Mouse (Mus musculus) midbrain, embryonic 12.5 days (tissue): ENCODE data around the gene Gm28710. TPM values are rescaled to one million over a fixed set of nuclear protein-coding genes. Genes with fewer than 3 reads are reported as not detected.

ENCODE experiments used
- ATAC-seq: fragments of 200-750 bp; cut with Nextera tagmentation; 2 replicates; pipeline ENCODE4 v1.8.0; 2017; ENCODE audit warnings: low read depth, moderate TSS enrichment, moderate library complexity; ENCODE audit not compliant: low FRiP score
- H3K27ac ChIP-seq: fragments of 300-500 bp; sonication (generic); replicated peaks from 2 replicates; pipeline ENCODE4 v1.5.1; 2016; ENCODE audit warnings: mild to moderate bottlenecking
- H3K27me3 ChIP-seq: fragments of 300-500 bp; sonication (generic); 2 replicates; pipeline ENCODE4 v1.6.1; 2016; ENCODE audit warnings: mild to moderate bottlenecking
- H3K36me3 ChIP-seq: fragments of 300-500 bp; sonication (generic); 2 replicates; pipeline ENCODE4 v1.6.1; 2016
- H3K4me1 ChIP-seq: fragments of 300-500 bp; sonication (generic); 2 replicates; pipeline ENCODE4 v1.6.1; 2016
- H3K4me2 ChIP-seq: fragments of 300-500 bp; sonication (generic); replicated peaks from 2 replicates; pipeline ENCODE4 v1.6.1; 2016; ENCODE audit warnings: mild to moderate bottlenecking, moderate library complexity
- H3K4me3 ChIP-seq: fragments of 300-500 bp; sonication (generic); 2 replicates; pipeline ENCODE4 v1.5.1; 2016; ENCODE audit warnings: mild to moderate bottlenecking
- H3K9ac ChIP-seq: fragments of 300-500 bp; sonication (generic); replicated peaks from 2 replicates; pipeline ENCODE4 v1.6.1; 2016; ENCODE audit warnings: mild to moderate bottlenecking, moderate library complexity
- H3K9me3 ChIP-seq: fragments of 300-500 bp; sonication (generic); 2 replicates; pipeline ENCODE4 v1.6.1; 2016; ENCODE audit warnings: mild to moderate bottlenecking
- WGBS: fragments of 180-500 bp; shearing (Covaris S2); methylation state at CpG from one replicate; pipeline ENCODE4 v1.1.7; 2016; 5-methylcytosine and 5-hydroxymethylcytosine counted together
- polyA plus RNA-seq: library from polyadenylated mRNA; unstranded; fragments of >200 nt; fragmentation: Nextera tagmentation; extraction: Ambion mirVana; gene quantifications from 2 replicates; pipeline ENCODE4 v1.2.1, GENCODE M21; 2016

Gm28710 gene
- polyA plus RNA-seq = not detected in 2 replicates

- no peaks in the 10 kb centered on the region for H3K9me3 ChIP-seq
- no peak within 1 kb of the TSS for H3K27ac ChIP-seq
- no peak within 1 kb of the TSS for H3K4me3 ChIP-seq
- H3K9ac ChIP-seq = no peak within 1 kb of the TSS
- no peaks in the 10 kb centered on the region for H3K36me3 ChIP-seq
- H3K4me2 ChIP-seq = no peak within 1 kb of the TSS
- 93% methylated on average over 4 of the region's 4 CpGs for WGBS
- no peak for ATAC-seq
- no peaks in the 10 kb centered on the region for H3K27me3 ChIP-seq
- H3K4me1 ChIP-seq = no peaks in the 10 kb centered on the region
These were observed at the start of gene Gm28710 for GRCm38 (mm10) chr5:16791243-16791860. Gm28710 (plus strand) TSS chr5:16791810.

GRCm38 (mm10) chr5:16777176-16777575 lies 14.4 kb upstream of the Gm28710 start:
- Histone ChIP-seq H3K4me2 (no peak overlapping the region), H3K27me3 (no peaks in the 10 kb centered on the region), H3K4me1 (no peaks in the 10 kb centered on the region), H3K4me3 (no peak overlapping the region), H3K27ac (no peak overlapping the region), H3K9me3 (no peaks in the 10 kb centered on the region), H3K36me3 (no peaks in the 10 kb centered on the region), H3K9ac (no peak overlapping the region)
- 62% methylated on average over 2 of the region's 2 CpGs for WGBS
- ATAC-seq = no peak

- no peak overlapping the region for H3K4me3 ChIP-seq
These were observed 12.9 kb upstream of the Gm28710 start for GRCm38 (mm10) chr5:16778610-16779172.

GRCm38 (mm10) chr5:16785627-16786026 lies 6.0 kb upstream of the Gm28710 start:
- no peak overlapping the region for H3K4me3 ChIP-seq
- no peak for ATAC-seq
- no peaks in the 10 kb centered on the region for H3K9me3 ChIP-seq

More at GRCm38 (mm10) chr5:16778610-16779172, 12.9 kb upstream of the Gm28710 start:
- no peaks in the 10 kb centered on the region for H3K4me1 ChIP-seq
- no peaks in the 10 kb centered on the region for H3K9me3 ChIP-seq
- H3K27me3 ChIP-seq = no peaks in the 10 kb centered on the region
- H3K4me2 ChIP-seq = no peak overlapping the region
- WGBS = 75% methylated on average over 6 of the region's 6 CpGs
- no peak overlapping the region for H3K27ac ChIP-seq
- ATAC-seq = no peak
- H3K9ac ChIP-seq = no peak overlapping the region
- no peaks in the 10 kb centered on the region for H3K36me3 ChIP-seq

GRCm38 (mm10) chr5:16794972-16795371 lies 3.4 kb downstream of the Gm28710 start:
- 93% methylated on average over 6 of the region's 6 CpGs for WGBS
- Histone ChIP-seq H3K9ac (no peak overlapping the region), H3K27ac (no peak overlapping the region), H3K4me2 (no peak overlapping the region), H3K4me1 (no peaks in the 10 kb centered on the region), H3K9me3 (no peaks in the 10 kb centered on the region), H3K36me3 (no peaks in the 10 kb centered on the region), H3K27me3 (no peaks in the 10 kb centered on the region), H3K4me3 (no peak overlapping the region)
- no peak for ATAC-seq

More at GRCm38 (mm10) chr5:16785627-16786026, 6.0 kb upstream of the Gm28710 start:
- no peaks in the 10 kb centered on the region for H3K36me3 ChIP-seq
- no peaks in the 10 kb centered on the region for H3K4me1 ChIP-seq
- whole genome bisulfite sequencing = 90% methylated on average over 4 of the region's 4 CpGs
- no peak overlapping the region for H3K27ac ChIP-seq
- H3K9ac ChIP-seq = no peak overlapping the region
- no peak overlapping the region for H3K4me2 ChIP-seq
- no peaks in the 10 kb centered on the region for H3K27me3 ChIP-seq

- WGBS = 89% methylated on average over 4 of the region's 4 CpGs
- Histone ChIP-seq H3K27ac (no peak overlapping the region), H3K9ac (no peak overlapping the region), H3K4me3 (no peak overlapping the region), H3K36me3 (no peaks in the 10 kb centered on the region), H3K4me1 (no peaks in the 10 kb centered on the region), H3K9me3 (no peaks in the 10 kb centered on the region), H3K27me3 (no peaks in the 10 kb centered on the region), H3K4me2 (no peak overlapping the region)
- ATAC-seq = no peak
These were observed 11.1 kb downstream of the Gm28710 start for GRCm38 (mm10) chr5:16802726-16803125.

GRCm38 (mm10) chr5:16838991-16839390 lies 47.4 kb downstream of the Gm28710 start:
- H3K9me3 ChIP-seq = no peaks in the 10 kb centered on the region
- no peak for ATAC-seq
- H3K27ac ChIP-seq = no peak overlapping the region
- no peaks in the 10 kb centered on the region for H3K4me1 ChIP-seq
- no peaks in the 10 kb centered on the region for H3K36me3 ChIP-seq
- H3K4me3 ChIP-seq = no peak overlapping the region
- H3K9ac ChIP-seq = no peak overlapping the region
- H3K27me3 ChIP-seq = no peaks in the 10 kb centered on the region
- H3K4me2 ChIP-seq = no peak overlapping the region

GRCm38 (mm10) chr5:16869309-16869915 lies 77.8 kb downstream of the Gm28710 start:
- Histone ChIP-seq H3K36me3 (no peaks in the 10 kb centered on the region), H3K4me1 (no peaks in the 10 kb centered on the region), H3K4me3 (no peak overlapping the region), H3K4me2 (no peak overlapping the region), H3K9me3 (no peaks in the 10 kb centered on the region), H3K9ac (no peak overlapping the region), H3K27me3 (peaks cover 5% of the 10 kb centered on the region; the same call in 1 of the 2 replicates), H3K27ac (no peak overlapping the region)
- 52% methylated on average over 2 of the region's 2 CpGs for WGBS
- peak; percentile 82 for ATAC-seq

- no peaks in the 10 kb centered on the region for H3K36me3 ChIP-seq
- no peaks in the 10 kb centered on the region for H3K9me3 ChIP-seq
- no peaks in the 10 kb centered on the region for H3K4me1 ChIP-seq
- H3K4me2 ChIP-seq = no peak overlapping the region
- ATAC-seq = no peak
- H3K4me3 ChIP-seq = no peak overlapping the region
- 39% methylated on average over 1 of the region's 1 CpGs for WGBS
- H3K9ac ChIP-seq = no peak overlapping the region
- H3K27me3 ChIP-seq = no peaks in the 10 kb centered on the region
- H3K27ac ChIP-seq = no peak overlapping the region
These were observed 102.6 kb downstream of the Gm28710 start for GRCm38 (mm10) chr5:16894161-16894560.

GRCm38 (mm10) chr5:16919791-16920190 lies 128.2 kb downstream of the Gm28710 start:
- Histone ChIP-seq H3K4me1 (no peaks in the 10 kb centered on the region), H3K27me3 (no peaks in the 10 kb centered on the region), H3K27ac (no peak overlapping the region), H3K9me3 (no peaks in the 10 kb centered on the region), H3K36me3 (no peaks in the 10 kb centered on the region), H3K9ac (no peak overlapping the region), H3K4me2 (no peak overlapping the region), H3K4me3 (no peak overlapping the region)
- WGBS = 96% methylated on average over 8 of the region's 8 CpGs
- no peak for ATAC-seq

- Histone ChIP-seq H3K27ac (no peak overlapping the region), H3K9ac (no peak overlapping the region), H3K4me2 (no peak overlapping the region), H3K27me3 (no peaks in the 10 kb centered on the region), H3K4me1 (no peaks in the 10 kb centered on the region), H3K4me3 (no peak overlapping the region), H3K36me3 (no peaks in the 10 kb centered on the region), H3K9me3 (no peaks in the 10 kb centered on the region)
- WGBS = 78% methylated on average over 1 of the region's 1 CpGs
- no peak for ATAC-seq
These were observed 130.9 kb downstream of the Gm28710 start for GRCm38 (mm10) chr5:16922473-16922872.
